Mouse (Mus musculus) MEL (cell line): ENCODE measurements around the gene Arih2. TPM values are rescaled to one million over a fixed set of nuclear protein-coding genes. Genes with fewer than 3 reads are reported as not detected.
A peak's percentile ranks its signal among the peaks of the same experiment; 100 is the strongest.

Experiments used
- DNase-seq: peaks from one replicate; pipeline ENCODE4 v3.0.0; 2011; ENCODE audit warnings: low read depth, low spot score
- H3K27ac ChIP-seq: 2 replicates; pipeline ENCODE4 v1.5.1; 2012; ENCODE audit warnings: low read depth, mild to moderate bottlenecking, control low read depth, low read length, moderate library complexity; ENCODE audit not compliant: control insufficient read depth
- H3K27me3 ChIP-seq, 2 experiments: fragments of 150-350 bp in 1 of 2; sonication (generic) in 1 of 2; 2 replicates each; pipeline ENCODE4 v1.6.1; 2012; ENCODE audit warnings: low read length in 2 of 2, mild to moderate bottlenecking in 2 of 2, improper control_type of control experiment in 1 of 2, moderate library complexity in 1 of 2; ENCODE audit not compliant: insufficient read depth in 2 of 2, control insufficient read depth in 1 of 2
- H3K36me3 ChIP-seq, 2 experiments: 2 replicates each; pipeline ENCODE4 v1.6.1; 2012 to 2014; ENCODE audit warnings: low read length in 2 of 2, improper control_type of control experiment in 1 of 2, inconsistent platforms in 1 of 2, mild to moderate bottlenecking in 1 of 2; ENCODE audit not compliant: insufficient read depth in 2 of 2, control insufficient read depth in 1 of 2
- H3K4me1 ChIP-seq, 2 experiments: fragments of 150-350 bp in 1 of 2; sonication (generic) in 1 of 2; 2 replicates each; pipeline ENCODE4 v1.6.1; 2012; ENCODE audit warnings: low read length in 2 of 2, improper control_type of control experiment in 1 of 2, mild to moderate bottlenecking in 1 of 2; ENCODE audit not compliant: insufficient read depth in 2 of 2, control insufficient read depth in 1 of 2
- H3K4me3 ChIP-seq, 2 experiments: fragments of 150-350 bp in 1 of 2; sonication (generic) in 1 of 2; 2 replicates each; pipeline ENCODE4 v1.5.1; 2012; ENCODE audit warnings: low read depth in 2 of 2, low read length in 2 of 2, mild to moderate bottlenecking in 2 of 2, moderate library complexity in 2 of 2, control low read depth in 1 of 2, improper control_type of control experiment in 1 of 2; ENCODE audit not compliant: control insufficient read depth in 1 of 2, insufficient read depth in 1 of 2
- H3K79me2 ChIP-seq: 2 replicates; pipeline ENCODE4 v1.6.1; 2012; ENCODE audit warnings: mild to moderate bottlenecking, low read length, moderate library complexity; ENCODE audit not compliant: control insufficient read depth, poor library complexity, insufficient read depth
- H3K9ac ChIP-seq: 2 replicates; pipeline ENCODE4 v1.6.1; 2012; ENCODE audit warnings: low read depth, mild to moderate bottlenecking, control low read depth, low read length, moderate library complexity; ENCODE audit not compliant: control insufficient read depth, poor library complexity, severe bottlenecking
- H3K9me3 ChIP-seq: fragments of 150-350 bp; sonication (generic); replicated peaks from 2 replicates; pipeline ENCODE4 v1.6.1; 2012; ENCODE audit warnings: mild to moderate bottlenecking, low read length, improper control_type of control experiment, moderate library complexity; ENCODE audit not compliant: insufficient read depth
- ELF1 ChIP-seq: IDR thresholded peaks from 2 replicates; pipeline ENCODE4 v1.6.1; 2014; ENCODE audit warnings: low read depth, mild to moderate bottlenecking, inconsistent platforms, low read length, improper control_type of control experiment, moderate library complexity
- EP300 ChIP-seq, 2 experiments: IDR thresholded peaks; 2 replicates each; pipeline ENCODE4 v1.6.1; 2011; ENCODE audit warnings: improper control_type of control experiment in 2 of 2, low read length in 2 of 2, low read depth in 1 of 2, mild to moderate bottlenecking in 1 of 2
- ETS1 ChIP-seq: IDR thresholded peaks from 2 replicates; pipeline ENCODE4 v1.6.1; 2012; ENCODE audit warnings: low read depth, mild to moderate bottlenecking, inconsistent platforms, low read length, improper control_type of control experiment, moderate library complexity
- GATA1 ChIP-seq: IDR thresholded peaks from 2 replicates; pipeline ENCODE4 v1.6.1; 2011; ENCODE audit warnings: low read depth, low read length, improper control_type of control experiment
- HCFC1 ChIP-seq: IDR thresholded peaks from 2 replicates; pipeline ENCODE4 v1.6.1; 2012; ENCODE audit warnings: low read depth, mild to moderate bottlenecking, inconsistent platforms, low read length, improper control_type of control experiment, moderate library complexity
- JUND ChIP-seq: IDR thresholded peaks from 2 replicates; pipeline ENCODE4 v1.6.1; 2011; ENCODE audit warnings: low read depth, mild to moderate bottlenecking, improper control_type of control experiment, low read length
- KAT2A ChIP-seq: conservative IDR thresholded peaks from 2 replicates; pipeline ENCODE4 v1.6.1; 2012; ENCODE audit warnings: low read depth, low read length, improper control_type of control experiment, inconsistent platforms
- MAZ ChIP-seq: IDR thresholded peaks from 2 replicates; pipeline ENCODE4 v1.6.1; 2012; ENCODE audit warnings: low read depth, mild to moderate bottlenecking, inconsistent platforms, low read length, improper control_type of control experiment
- MEF2A ChIP-seq: IDR thresholded peaks from 2 replicates; pipeline ENCODE4 v1.6.1; 2014; ENCODE audit warnings: low read depth, mild to moderate bottlenecking, inconsistent platforms, low read length, improper control_type of control experiment; ENCODE audit not compliant: poor library complexity, insufficient replicate concordance, severe bottlenecking; ENCODE audit errors: extremely low read depth
- MXI1 ChIP-seq: IDR thresholded peaks from 2 replicates; pipeline ENCODE4 v1.6.1; 2011; ENCODE audit warnings: mild to moderate bottlenecking, low read depth, low read length, improper control_type of control experiment
- MYB ChIP-seq: IDR thresholded peaks from 2 replicates; pipeline ENCODE4 v1.6.1; 2011; ENCODE audit warnings: mild to moderate bottlenecking, low read depth, low read length, improper control_type of control experiment
- NRF1 ChIP-seq: IDR thresholded peaks from 2 replicates; pipeline ENCODE4 v1.6.1; 2014; ENCODE audit warnings: low read depth, mild to moderate bottlenecking, inconsistent platforms, low read length, improper control_type of control experiment, moderate library complexity; ENCODE audit not compliant: poor library complexity, insufficient read depth, severe bottlenecking
- POLR2AphosphoS5 ChIP-seq: IDR thresholded peaks from 2 replicates; pipeline ENCODE4 v1.6.1; 2012; ENCODE audit warnings: low read depth, borderline replicate concordance, mild to moderate bottlenecking, inconsistent platforms, low read length, moderate library complexity, mixed read lengths
- RCOR1 ChIP-seq: IDR thresholded peaks from 2 replicates; pipeline ENCODE4 v1.6.1; 2012; ENCODE audit warnings: low read depth, mild to moderate bottlenecking, inconsistent platforms, low read length, improper control_type of control experiment
- SMC3 ChIP-seq: IDR thresholded peaks from 2 replicates; pipeline ENCODE4 v1.6.1; 2011; ENCODE audit warnings: low read depth, low read length, improper control_type of control experiment
- TAL1 ChIP-seq: IDR thresholded peaks from 2 replicates; pipeline ENCODE4 v1.6.1; 2012; ENCODE audit warnings: mild to moderate bottlenecking, inconsistent platforms, low read length, moderate library complexity, mixed read lengths
- TBP ChIP-seq: IDR thresholded peaks from 2 replicates; pipeline ENCODE4 v1.8.0; 2011; ENCODE audit warnings: low read depth, low read length, improper control_type of control experiment
- TCF12 ChIP-seq: IDR thresholded peaks from 2 replicates; pipeline ENCODE4 v1.6.1; 2014; ENCODE audit warnings: low read depth, mild to moderate bottlenecking, inconsistent platforms, low read length, improper control_type of control experiment, moderate library complexity
- USF2 ChIP-seq, 2 experiments: IDR thresholded peaks; 2 replicates each; pipeline ENCODE4 v1.6.1; 2011 to 2012; ENCODE audit warnings: improper control_type of control experiment in 2 of 2, low read length in 2 of 2, borderline replicate concordance in 1 of 2, inconsistent platforms in 1 of 2, low read depth in 1 of 2, mild to moderate bottlenecking in 1 of 2; ENCODE audit not compliant: insufficient read depth in 1 of 2
- ZC3H11A ChIP-seq: IDR thresholded peaks from 2 replicates; pipeline ENCODE4 v1.6.1; 2012; ENCODE audit warnings: low read depth, mild to moderate bottlenecking, inconsistent platforms, low read length, improper control_type of control experiment
- ZMIZ1 ChIP-seq: IDR thresholded peaks from 2 replicates; pipeline ENCODE4 v1.6.1; 2012; ENCODE audit warnings: low read depth, mild to moderate bottlenecking, inconsistent platforms, low read length, improper control_type of control experiment, moderate library complexity
- ZNF384 ChIP-seq: IDR thresholded peaks from 2 replicates; pipeline ENCODE4 v1.6.1; 2012; ENCODE audit warnings: low read depth, mild to moderate bottlenecking, inconsistent platforms, low read length, improper control_type of control experiment
- polyA plus RNA-seq, 2 experiments: library from polyadenylated mRNA; stranded (reverse) in 1 of 2; unstranded in 1 of 2; fragments of >175 nt in 1 of 2; fragments of >200 nt in 1 of 2; gene quantifications; 2 replicates each; pipeline versions ENCODE4 v1.2.1 to v1.2.4; 2012; ENCODE audit warnings: low replicate concordance in 2 of 2, low read depth in 1 of 2; ENCODE audit not compliant: insufficient read length in 2 of 2, insufficient read depth in 1 of 2, missing spikeins in 1 of 2
- total RNA-seq: library from RNA; depleted of rRNA; stranded (reverse); fragments of 300-350 nt; gene quantifications from 2 replicates; pipeline ENCODE4 v1.2.3, GENCODE M21; 2012

Gene Arih2
- total and polyA plus RNA-seq, 3 experiments: 59.6 to 66.5 TPM; not detected in 1

DNA sequence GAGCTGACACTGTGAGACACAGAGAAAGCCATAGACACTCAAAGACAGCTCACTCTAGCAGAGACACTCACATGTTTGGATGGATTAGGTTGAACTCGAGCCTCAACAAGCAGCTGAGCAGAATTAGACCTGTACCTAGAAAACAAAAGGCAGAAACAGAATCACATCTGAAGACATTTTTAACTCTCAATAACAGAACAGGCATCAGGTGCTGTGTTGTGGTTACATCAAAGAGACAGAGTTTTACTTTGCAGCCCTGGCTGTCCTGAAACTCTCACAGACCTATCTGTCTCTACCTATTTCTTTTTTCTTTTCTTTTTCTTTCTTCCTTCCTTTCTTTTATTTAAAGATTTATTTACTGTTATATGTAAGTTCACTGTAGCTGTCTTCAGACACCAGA, 31.9 kb downstream of the Arih2 start:
- Histone ChIP-seq H3K9ac (no peak overlapping the region), H3K4me1 (no peaks in the 10 kb centered on the region), H3K27ac (no peak overlapping the region), H3K79me2 (0 out of 2 replicates have a peak, but pooled peaks cover 1% of the 10 kb centered on the region), H3K9me3 (no peaks in the 10 kb centered on the region), H3K27me3 (no peaks in the 10 kb centered on the region), H3K36me3 (peaks cover 0 to 29% of the 10 kb centered on the region in 2 experiments; a peak in 2 of 4 replicates), H3K4me3 (no peak overlapping the region)
- TF ChIP-seq ZMIZ1 (no peak), SMC3 (0 out of 2 replicates have a peak, but pooled peaks have one; percentile 4), HCFC1 (no peak), MEF2A (no peak)
- DNase-seq: no peak

DNA sequence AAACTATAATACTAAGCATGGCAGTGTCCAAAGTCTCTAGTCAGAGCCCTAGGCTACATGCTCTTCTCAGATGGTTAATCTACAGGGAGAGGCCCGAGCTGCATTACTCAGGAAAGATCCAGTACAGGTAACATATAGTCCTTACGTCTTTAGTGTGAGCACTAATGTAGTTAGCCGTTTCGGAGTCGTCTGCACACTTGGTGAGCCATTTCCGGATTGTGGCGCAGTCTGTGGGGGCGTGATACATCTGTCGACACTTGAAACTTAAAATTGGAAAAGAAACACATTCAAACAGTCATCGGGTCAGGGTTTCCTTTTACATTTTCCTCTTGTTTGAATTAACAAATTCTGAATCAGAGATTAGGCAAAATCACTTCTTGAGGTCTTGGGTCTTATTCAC, 37.7 kb downstream of the Arih2 start:
- Histone ChIP-seq H3K9ac (no peak overlapping the region), H3K27me3 (no peaks in the 10 kb centered on the region), H3K4me1 (peaks cover 2 to 9% of the 10 kb centered on the region in 2 experiments; a peak in 3 of 4 replicates), H3K27ac (no peak overlapping the region), H3K9me3 (no peaks in the 10 kb centered on the region), H3K79me2 (no peaks in the 10 kb centered on the region), H3K36me3 (peaks cover 14 to 40% of the 10 kb centered on the region in 2 experiments), H3K4me3 (no peak overlapping the region)
- no peak for DNase-seq
- no peak for TF ChIP-seq SMC3
- TF ChIP-seq ETS1: no peak
- no peak for TF ChIP-seq RCOR1
- TF ChIP-seq EP300 (IDR thresholded peaks at IDR 0.05; ENCODE audit: low read depth in 1 of 2, low read length in 2 of 2): no peak
- no peak for TF ChIP-seq ZC3H11A
- no peak for TF ChIP-seq GATA1
- no peak for TF ChIP-seq MAZ
- no peak for TF ChIP-seq TBP
- no peak for TF ChIP-seq ELF1
- TF ChIP-seq TAL1: no peak
- TF ChIP-seq JUND: no peak
- no peak for TF ChIP-seq MYB
- no peak for TF ChIP-seq USF2 (IDR thresholded peaks at IDR 0.05; ENCODE audit: borderline replicate concordance in 1 of 2, insufficient read depth in 1 of 2, low read depth in 1 of 2, low read length in 2 of 2)
- TF ChIP-seq POLR2AphosphoS5: no peak
- no peak for TF ChIP-seq TCF12
- TF ChIP-seq KAT2A: no peak
- no peak for TF ChIP-seq NRF1
- TF ChIP-seq ZNF384: no peak
- TF ChIP-seq MXI1: no peak
- TF ChIP-seq ZMIZ1: no peak
